Mouse (Mus musculus): ENCODE measurements at regions not wholly inside any gene's neighbourhood (a gene's known extent, or its start where the extent isn't known, plus 50 kb on each side); places are given as distances from the start of the nearest gene placed in this dataset.

GRCm38 (mm10) chr10:96726801-96727780 lies 110.3 kb downstream of the Btg1 start:
- H3K4me1 ChIP-seq (ENCODE audit: control insufficient read depth, insufficient read depth, low read length): no peaks in the 10 kb centered on the region; the same call in 1 of the 2 replicates
- no peak overlapping the region for H3K9ac ChIP-seq (replicated peaks; ENCODE audit: low read length)
- DNase-seq (ENCODE audit: low spot score) (no peak), ATAC-seq (replicated peaks; ENCODE audit: insufficient number of reproducible peaks, low FRiP score, low TSS enrichment, low read depth) (no peak)
- no peak overlapping the region for H3K4me3 ChIP-seq (ENCODE audit: low read depth, low read length)
- no peaks in the 10 kb centered on the region for H3K36me3 ChIP-seq (replicated peaks; ENCODE audit: control insufficient read depth, insufficient read depth, low read depth, low read length)
- no peaks in the 10 kb centered on the region for H3K27me3 ChIP-seq (ENCODE audit: control insufficient read depth, insufficient read depth, low read length)
- no peak overlapping the region for H3K27ac ChIP-seq (replicated peaks; ENCODE audit: low read depth, low read length)
- no peaks in the 10 kb centered on the region for H3K9me3 ChIP-seq (replicated peaks; ENCODE audit: control insufficient read depth, low read length)
- 90% methylated on average over 12 of the region's 12 CpGs for WGBS
- H3K4me2 ChIP-seq (ENCODE audit: low read depth, low read length): no peak overlapping the region

- H3K9ac ChIP-seq (replicated peaks; ENCODE audit: low read length): no peak overlapping the region
- no peak overlapping the region for H3K4me3 ChIP-seq (ENCODE audit: low read depth, low read length)
- H3K4me2 ChIP-seq (ENCODE audit: low read depth, low read length): no peak overlapping the region
- no peaks in the 10 kb centered on the region for H3K27me3 ChIP-seq (ENCODE audit: control insufficient read depth, insufficient read depth, low read length)
- WGBS: 58% methylated on average over 5 of the region's 5 CpGs
- H3K4me1 ChIP-seq (ENCODE audit: control insufficient read depth, insufficient read depth, low read length): no peaks in the 10 kb centered on the region
- H3K27ac ChIP-seq (replicated peaks; ENCODE audit: low read depth, low read length): no peak overlapping the region
- H3K9me3 ChIP-seq (replicated peaks; ENCODE audit: control insufficient read depth, low read length): no peaks in the 10 kb centered on the region
- DNase-seq (ENCODE audit: low spot score) (no peak), ATAC-seq (replicated peaks; ENCODE audit: insufficient number of reproducible peaks, low FRiP score, low TSS enrichment, low read depth) (no peak)
- H3K36me3 ChIP-seq (replicated peaks; ENCODE audit: control insufficient read depth, insufficient read depth, low read depth, low read length): no peaks in the 10 kb centered on the region
Measured at GRCm38 (mm10) chr10:96733581-96733980, 116.8 kb downstream of the Btg1 start.

- H3K4me2 ChIP-seq (ENCODE audit: low read depth, low read length): no peak overlapping the region
- H3K27ac ChIP-seq (replicated peaks; ENCODE audit: low read depth, low read length): no peak overlapping the region
- no peak overlapping the region for H3K9ac ChIP-seq (replicated peaks; ENCODE audit: low read length)
- H3K4me1 ChIP-seq (ENCODE audit: control insufficient read depth, insufficient read depth, low read length): no peaks in the 10 kb centered on the region
- H3K9me3 ChIP-seq (replicated peaks; ENCODE audit: control insufficient read depth, low read length): no peaks in the 10 kb centered on the region
- H3K4me3 ChIP-seq (ENCODE audit: low read depth, low read length): no peak overlapping the region
- no peak for DNase-seq (ENCODE audit: low spot score)
- 92% methylated on average over 11 of the region's 11 CpGs for WGBS
- H3K36me3 ChIP-seq (replicated peaks; ENCODE audit: control insufficient read depth, insufficient read depth, low read depth, low read length): no peaks in the 10 kb centered on the region
- H3K27me3 ChIP-seq (ENCODE audit: control insufficient read depth, insufficient read depth, low read length): no peaks in the 10 kb centered on the region
- no peak for ATAC-seq (replicated peaks; ENCODE audit: insufficient number of reproducible peaks, low FRiP score, low TSS enrichment, low read depth)
Measured at GRCm38 (mm10) chr10:96735146-96735545, 118.3 kb downstream of the Btg1 start.

GRCm38 (mm10) chr10:96735885-96736628 lies 119.3 kb downstream of the Btg1 start:
- WGBS: 71% methylated on average over 4 of the region's 4 CpGs
- H3K27ac ChIP-seq (replicated peaks; ENCODE audit: low read depth, low read length): no peak overlapping the region
- H3K9ac ChIP-seq (replicated peaks; ENCODE audit: low read length): no peak overlapping the region
- no peaks in the 10 kb centered on the region for H3K27me3 ChIP-seq (ENCODE audit: control insufficient read depth, insufficient read depth, low read length)
- H3K36me3 ChIP-seq (replicated peaks; ENCODE audit: control insufficient read depth, insufficient read depth, low read depth, low read length): no peaks in the 10 kb centered on the region
- no peak overlapping the region for H3K4me3 ChIP-seq (ENCODE audit: low read depth, low read length)
- ATAC-seq (replicated peaks; ENCODE audit: insufficient number of reproducible peaks, low FRiP score, low TSS enrichment, low read depth): no peak
- no peak for DNase-seq (ENCODE audit: low spot score)
- no peaks in the 10 kb centered on the region for H3K9me3 ChIP-seq (replicated peaks; ENCODE audit: control insufficient read depth, low read length)
- no peak overlapping the region for H3K4me2 ChIP-seq (ENCODE audit: low read depth, low read length)
- H3K4me1 ChIP-seq (ENCODE audit: control insufficient read depth, insufficient read depth, low read length): no peaks in the 10 kb centered on the region

- DNase-seq (ENCODE audit: low spot score): no peak
- Histone ChIP-seq H3K27ac (replicated peaks; ENCODE audit: low read depth, low read length) (no peak overlapping the region), H3K4me3 (ENCODE audit: low read depth, low read length) (no peak overlapping the region), H3K9ac (replicated peaks; ENCODE audit: low read length) (no peak overlapping the region), H3K4me1 (ENCODE audit: control insufficient read depth, insufficient read depth, low read length) (no peaks in the 10 kb centered on the region), H3K4me2 (ENCODE audit: low read depth, low read length) (no peak overlapping the region), H3K36me3 (replicated peaks; ENCODE audit: control insufficient read depth, insufficient read depth, low read depth, low read length) (no peaks in the 10 kb centered on the region), H3K27me3 (ENCODE audit: control insufficient read depth, insufficient read depth, low read length) (no peaks in the 10 kb centered on the region), H3K9me3 (replicated peaks; ENCODE audit: control insufficient read depth, low read length) (no peaks in the 10 kb centered on the region)
- 90% methylated on average over 6 of the region's 6 CpGs for WGBS
- no peak for ATAC-seq (replicated peaks; ENCODE audit: insufficient number of reproducible peaks, low FRiP score, low TSS enrichment, low read depth)
Measured at GRCm38 (mm10) chr10:96737972-96738371, 121.2 kb downstream of the Btg1 start.

GRCm38 (mm10) chr10:96738606-96739005 lies 121.8 kb downstream of the Btg1 start:
- Histone ChIP-seq H3K9ac (replicated peaks; ENCODE audit: low read length) (no peak overlapping the region), H3K9me3 (replicated peaks; ENCODE audit: control insufficient read depth, low read length) (no peaks in the 10 kb centered on the region), H3K27ac (replicated peaks; ENCODE audit: low read depth, low read length) (no peak overlapping the region), H3K4me2 (ENCODE audit: low read depth, low read length) (no peak overlapping the region), H3K36me3 (replicated peaks; ENCODE audit: control insufficient read depth, insufficient read depth, low read depth, low read length) (no peaks in the 10 kb centered on the region), H3K4me3 (ENCODE audit: low read depth, low read length) (no peak overlapping the region), H3K4me1 (ENCODE audit: control insufficient read depth, insufficient read depth, low read length) (no peaks in the 10 kb centered on the region), H3K27me3 (ENCODE audit: control insufficient read depth, insufficient read depth, low read length) (no peaks in the 10 kb centered on the region)
- WGBS: 91% methylated on average over 5 of the region's 5 CpGs
- DNase-seq (ENCODE audit: low spot score) (no peak), ATAC-seq (replicated peaks; ENCODE audit: insufficient number of reproducible peaks, low FRiP score, low TSS enrichment, low read depth) (no peak)

- Histone ChIP-seq H3K36me3 (replicated peaks; ENCODE audit: control insufficient read depth, insufficient read depth, low read depth, low read length) (no peaks in the 10 kb centered on the region), H3K27ac (replicated peaks; ENCODE audit: low read depth, low read length) (no peak overlapping the region), H3K4me1 (ENCODE audit: control insufficient read depth, insufficient read depth, low read length) (no peaks in the 10 kb centered on the region), H3K9me3 (replicated peaks; ENCODE audit: control insufficient read depth, low read length) (no peaks in the 10 kb centered on the region), H3K4me3 (ENCODE audit: low read depth, low read length) (no peak overlapping the region), H3K9ac (replicated peaks; ENCODE audit: low read length) (no peak overlapping the region), H3K4me2 (ENCODE audit: low read depth, low read length) (no peak overlapping the region), H3K27me3 (ENCODE audit: control insufficient read depth, insufficient read depth, low read length) (no peaks in the 10 kb centered on the region)
- 53% methylated on average over 11 of the region's 11 CpGs for WGBS
- DNase-seq (ENCODE audit: low spot score) (peak; percentile 25), ATAC-seq (replicated peaks; ENCODE audit: insufficient number of reproducible peaks, low FRiP score, low TSS enrichment, low read depth) (no peak)
Measured at GRCm38 (mm10) chr10:96744167-96744777, 127.5 kb downstream of the Btg1 start.
